Mouse (Mus musculus) adrenal gland, postnatal 36 days (tissue): ENCODE measurements around the gene Lrrc73. TPM values are rescaled to one million over a fixed set of nuclear protein-coding genes. Genes with fewer than 3 reads are reported as not detected.

Experiments used
- DNase-seq, 2 experiments: peaks; one replicate each; pipeline ENCODE4 v3.0.0; 2021; ENCODE audit warnings: mixed read lengths in 1 of 2
- total RNA-seq, 2 experiments: library from RNA; stranded (reverse); gene quantifications; 2 replicates each; pipeline ENCODE4 v1.2.3; 2021

The Lrrc73 gene
- total RNA-seq, 2 experiments from 2014 or later = 5.4 to 8.9 TPM

DNA sequence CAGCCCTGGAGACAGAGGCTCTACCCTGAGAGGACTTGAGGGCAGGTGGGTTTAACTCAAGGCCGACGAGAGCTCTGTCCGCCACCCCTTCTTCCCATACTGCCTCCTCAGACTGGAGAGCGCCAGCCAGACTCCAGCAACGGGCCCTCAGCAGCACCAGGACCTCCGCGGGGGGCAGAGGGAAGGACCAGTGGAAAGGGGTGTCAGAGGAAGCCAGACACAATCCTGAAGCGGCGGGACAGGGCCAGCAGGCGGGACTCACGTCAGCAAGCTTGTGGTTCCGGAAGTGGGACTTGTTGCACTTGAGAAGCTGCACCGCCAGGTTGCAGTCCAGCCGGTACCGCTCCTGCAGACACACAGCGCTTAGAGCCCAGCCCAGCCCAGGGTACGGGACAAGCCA lies 6.3 kb downstream of the Lrrc73 start:
- DNase-seq = no peak

DNA sequence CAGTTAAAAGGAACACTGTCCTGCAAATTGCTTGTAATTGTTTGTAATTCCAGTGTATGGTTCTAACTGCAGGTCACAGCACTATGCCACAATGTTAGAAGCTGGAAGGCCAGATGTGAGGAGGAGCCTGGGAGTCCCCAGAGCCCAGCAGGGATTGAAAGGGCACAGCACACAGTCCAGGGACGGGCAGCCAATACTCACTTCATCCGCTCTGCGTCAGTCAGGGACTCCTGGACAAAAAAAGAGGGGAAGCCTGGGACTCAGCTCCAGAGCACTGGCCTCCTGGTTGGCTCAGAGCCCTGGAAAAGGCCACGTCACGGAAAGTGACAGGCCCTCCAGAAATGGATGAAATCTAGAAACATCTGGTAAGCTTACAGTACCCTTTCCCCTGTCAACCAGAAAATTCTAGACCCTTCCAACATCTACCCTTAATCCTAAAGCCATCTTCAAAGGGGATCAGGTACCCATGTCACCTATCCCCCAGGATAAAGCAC lies 8.9 kb downstream of the Lrrc73 start:
- DNase-seq = no peak

DNA sequence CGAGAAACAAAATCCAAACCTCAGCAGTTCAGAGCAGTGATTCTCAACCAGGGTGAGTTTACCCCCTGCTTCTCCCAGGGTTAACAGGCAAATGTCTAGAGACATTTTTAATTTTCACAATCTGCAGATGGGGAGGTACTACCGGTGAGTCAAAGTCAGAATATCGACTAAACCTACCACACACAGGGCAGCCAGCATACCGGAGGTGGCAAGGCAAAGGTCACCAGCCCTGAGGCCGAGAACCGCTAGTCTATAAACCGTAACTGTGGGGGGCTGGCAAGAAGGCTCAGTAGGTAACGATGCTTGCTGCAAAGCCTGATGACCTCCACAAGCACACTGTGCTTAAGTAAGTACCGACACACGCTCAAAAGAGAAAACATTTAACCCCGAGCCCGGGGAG lies 12.2 kb downstream of the Lrrc73 start:
- DNase-seq = no peak

DNA sequence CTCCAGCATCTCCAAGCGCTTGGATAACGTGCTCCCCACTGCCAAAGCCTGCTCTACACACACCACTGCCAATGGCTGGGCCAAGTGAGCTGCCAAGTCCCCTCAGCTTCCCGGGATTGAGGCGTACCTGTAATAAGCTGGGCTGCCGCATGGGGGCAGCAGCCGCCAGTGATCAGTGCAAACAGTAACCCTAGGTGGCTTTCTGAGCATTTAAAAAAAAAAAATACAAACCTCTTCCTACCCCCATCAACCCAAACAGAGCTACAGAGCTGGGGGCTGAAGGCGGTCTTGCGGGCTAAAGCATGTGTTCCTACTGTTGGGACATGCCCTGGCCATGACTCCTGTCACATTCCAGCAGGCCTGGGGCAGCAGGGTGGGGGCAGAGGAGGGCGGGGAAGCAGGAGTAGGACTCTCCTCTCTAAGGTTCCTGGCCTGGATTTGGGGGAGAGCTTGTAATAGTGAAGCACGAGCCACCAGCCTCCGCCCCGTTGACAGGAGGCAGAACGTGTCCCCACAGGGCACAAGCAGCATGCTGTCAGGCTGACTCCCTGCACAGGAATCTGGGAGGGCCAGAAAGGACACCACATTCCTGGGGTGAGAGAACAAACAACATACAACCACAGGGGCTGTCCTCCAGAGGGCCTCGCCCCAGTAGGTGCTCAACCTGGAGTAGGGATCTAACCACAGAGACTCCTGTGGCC lies 12.7 kb downstream of the Lrrc73 start:
- DNase-seq = peak; percentile 79 to 88

DNA sequence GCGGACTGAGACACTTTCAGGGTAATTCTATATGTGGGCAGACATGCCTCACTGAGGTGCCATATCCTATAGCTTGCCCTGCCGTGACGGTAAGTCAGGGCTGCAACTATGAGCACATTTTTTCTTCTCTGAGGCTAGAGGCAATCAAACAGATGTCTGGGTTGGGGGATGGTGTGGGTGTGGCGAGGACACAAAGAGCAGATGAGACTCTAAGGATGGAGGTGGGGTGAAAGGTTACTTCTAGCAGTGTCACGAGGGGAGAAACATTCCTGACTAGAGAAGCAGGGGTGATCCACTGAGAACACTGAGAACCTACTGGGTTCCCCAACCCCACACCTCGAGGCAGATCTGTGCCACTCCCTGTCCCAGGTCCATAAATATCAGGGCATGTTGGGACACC lies 13.7 kb downstream of the Lrrc73 start:
- no peak for DNase-seq

DNA sequence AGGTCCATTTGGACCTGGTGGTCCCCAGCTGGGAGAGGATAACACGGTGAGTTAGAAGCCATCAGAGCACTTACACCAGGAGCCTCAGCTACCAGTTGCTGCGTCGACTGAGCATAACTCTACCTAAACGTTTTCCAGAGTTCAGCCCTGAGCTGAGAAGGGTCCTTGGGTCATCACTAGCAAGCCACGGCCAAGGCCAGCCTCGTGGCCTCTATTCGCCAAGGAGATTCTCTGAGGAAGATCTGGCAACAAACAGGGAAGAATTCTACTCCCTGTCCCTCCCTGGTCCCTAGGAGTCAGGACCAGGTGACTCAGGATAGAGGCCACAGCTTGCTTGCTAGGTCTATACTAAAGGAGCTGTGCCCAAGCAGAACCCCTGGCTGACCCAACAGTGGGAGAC lies 14.2 kb downstream of the Lrrc73 start:
- no peak for DNase-seq

DNA sequence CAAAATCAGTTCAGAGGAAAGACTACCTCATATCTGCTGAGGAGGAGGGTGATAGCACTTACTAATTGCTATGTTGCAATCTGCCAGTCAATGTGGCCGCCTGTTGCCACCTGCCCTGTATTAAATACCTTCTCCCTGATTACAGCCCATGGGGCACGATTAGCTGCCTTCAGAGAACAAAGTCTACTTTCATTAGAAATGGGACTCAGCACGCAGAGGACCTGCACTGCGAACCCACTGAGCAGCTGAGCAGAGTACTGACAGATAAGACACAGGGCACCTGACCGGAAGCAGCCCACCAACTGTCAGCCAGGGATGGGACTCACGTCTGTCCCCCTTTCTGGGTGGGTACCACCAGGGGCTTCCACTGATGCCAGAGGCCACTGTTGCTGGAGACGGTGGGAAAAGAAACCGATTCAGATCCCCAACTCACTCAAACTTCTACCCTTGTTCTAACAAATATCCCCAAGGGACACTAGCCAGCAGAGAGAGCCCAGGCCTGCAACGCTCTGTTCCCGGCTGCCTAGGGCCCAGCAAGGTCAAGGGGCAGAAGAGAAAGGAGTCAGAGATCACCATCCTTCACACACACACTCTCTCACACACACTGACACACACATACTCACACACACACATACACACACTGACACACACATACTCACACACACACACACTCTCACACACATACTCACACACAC lies 14.8 kb downstream of the Lrrc73 start:
- no peak for DNase-seq

DNA sequence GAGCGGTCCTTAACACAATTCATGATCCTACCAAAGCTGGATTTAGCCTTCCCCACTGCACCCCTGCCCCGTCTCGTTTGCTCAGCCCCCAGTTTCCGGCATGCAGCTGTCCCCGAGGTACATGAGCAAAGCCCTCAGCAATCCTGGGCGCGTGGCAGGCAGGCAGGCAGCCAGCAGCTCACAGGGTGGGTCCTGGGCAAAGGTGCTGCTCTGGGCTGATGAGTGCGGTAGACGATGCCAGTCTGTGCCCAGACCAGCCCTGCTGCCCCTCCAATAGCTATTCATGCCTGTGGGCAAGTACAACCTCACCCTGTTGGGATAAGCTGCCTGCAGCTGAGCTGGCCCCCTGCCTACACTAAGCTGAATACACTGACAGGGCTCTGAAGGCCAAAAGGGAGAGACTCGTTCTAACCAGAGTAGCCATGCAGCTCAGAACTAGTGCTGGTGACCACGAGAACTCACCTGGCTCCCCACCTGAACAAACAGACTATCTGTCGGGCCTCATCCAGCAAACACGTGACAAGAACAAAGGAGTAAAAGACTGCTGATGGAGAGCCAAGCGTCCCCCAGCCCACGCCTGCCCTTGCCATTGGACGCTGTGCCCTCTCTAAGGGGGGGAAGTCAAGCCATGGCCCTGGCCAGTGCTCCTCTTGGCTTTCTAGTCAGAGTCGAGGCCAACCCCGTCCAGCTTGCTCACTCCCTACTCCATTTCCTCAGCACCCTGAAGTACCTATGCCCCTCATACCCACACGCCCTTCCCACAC lies 16.6 kb downstream of the Lrrc73 start:
- no peak for DNase-seq

DNA sequence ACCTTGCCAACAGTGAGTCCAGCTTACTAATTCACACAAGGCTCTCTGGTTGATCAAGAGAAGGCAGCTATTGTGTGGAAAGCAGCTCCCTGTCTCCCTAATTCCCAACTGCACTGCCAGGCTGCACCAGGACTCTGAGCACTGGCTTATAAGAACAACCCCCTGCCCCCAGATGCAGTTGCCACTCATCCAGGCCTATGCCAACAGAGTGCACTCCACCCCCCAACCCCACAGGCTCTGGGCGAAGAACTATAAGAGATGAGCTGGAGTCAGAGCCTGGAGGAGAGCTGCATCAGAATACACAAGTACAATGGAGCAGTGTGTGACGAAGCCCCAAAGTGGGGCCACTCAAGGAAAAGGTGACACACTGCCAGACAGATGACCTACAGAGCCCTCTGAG lies 18.7 kb downstream of the Lrrc73 start:
- no peak for DNase-seq

DNA sequence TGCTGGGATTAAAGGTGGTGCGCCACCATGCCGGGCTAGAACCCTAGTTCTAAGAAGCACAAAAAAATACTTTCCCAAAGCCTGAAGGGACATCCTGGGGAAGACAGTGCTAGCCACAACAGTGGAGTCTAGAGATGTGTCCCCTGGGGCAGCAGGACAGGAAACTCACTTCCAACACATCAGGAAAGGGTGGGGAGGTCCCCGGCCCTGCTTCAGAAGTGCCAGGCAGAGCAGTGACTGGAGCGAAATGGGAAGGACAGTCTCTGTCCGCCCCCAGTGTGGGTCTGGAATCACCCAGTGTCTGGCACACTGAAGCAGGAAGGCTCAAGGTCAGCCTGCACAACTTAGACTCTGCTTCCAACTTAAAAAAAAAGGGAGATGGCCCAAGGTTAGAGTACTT lies 19.3 kb downstream of the Lrrc73 start:
- peak; percentile 67 to 78 for DNase-seq

DNA sequence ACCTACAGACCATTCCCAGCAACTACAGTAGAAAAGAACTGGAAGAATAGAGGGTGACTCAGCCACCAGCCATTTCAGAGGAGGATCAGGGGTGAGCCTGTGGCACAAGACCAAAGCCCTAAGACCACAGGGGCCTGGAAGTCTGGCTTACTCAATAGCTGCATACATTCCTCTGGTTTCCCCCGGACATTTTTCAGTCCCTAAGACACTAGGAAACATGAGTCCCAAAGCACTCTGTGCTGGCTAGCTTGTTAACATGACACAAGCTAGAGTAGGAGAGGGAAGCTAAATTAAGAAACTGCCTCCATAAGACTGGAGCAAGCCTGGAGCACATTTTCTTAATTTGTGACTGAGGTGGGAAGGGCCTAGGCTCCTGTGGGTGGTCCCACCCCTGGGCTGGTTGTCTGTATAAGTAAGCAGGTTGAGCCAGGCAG lies 20.5 kb downstream of the Lrrc73 start:
- peak; percentile 37 to 46 for DNase-seq

DNA sequence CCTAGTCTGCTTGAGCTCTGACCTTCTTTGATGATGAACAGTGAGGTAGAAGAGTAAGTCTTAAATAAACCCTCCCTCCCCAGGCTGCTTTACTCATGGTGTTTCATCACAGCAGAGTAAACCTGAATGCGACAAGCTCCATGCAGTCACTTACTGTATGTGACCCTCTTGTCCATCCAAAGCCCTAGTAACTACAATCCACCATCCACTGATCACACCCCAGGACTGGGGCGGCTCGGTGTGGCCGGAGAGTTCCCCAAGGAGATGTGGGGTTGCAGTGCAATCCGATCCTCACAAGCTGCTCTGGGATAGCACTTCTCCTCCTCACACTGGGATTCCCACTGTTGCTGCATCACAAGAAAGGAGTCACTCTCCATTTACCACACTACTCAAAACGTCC lies 21.1 kb downstream of the Lrrc73 start:
- no peak for DNase-seq

DNA sequence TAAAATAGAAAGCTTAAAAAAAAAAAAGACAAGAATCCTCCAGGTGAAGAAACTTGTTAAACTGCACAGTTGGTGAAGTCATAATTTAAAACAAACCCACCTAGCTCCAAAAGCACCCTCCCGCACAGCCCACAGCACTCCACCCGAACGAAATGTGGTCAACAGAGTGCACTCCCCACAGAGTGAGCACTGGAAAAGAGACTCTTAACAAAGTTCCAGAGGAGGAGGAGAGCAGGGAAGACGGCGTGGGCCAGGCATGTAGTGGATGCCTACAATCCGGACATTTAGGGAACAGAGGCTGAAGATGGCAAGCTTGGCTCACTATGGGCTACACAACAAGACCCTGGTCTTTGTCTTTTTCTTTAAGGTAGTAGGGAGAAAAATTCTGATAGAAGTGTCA lies 21.7 kb downstream of the Lrrc73 start:
- DNase-seq = no peak

DNA sequence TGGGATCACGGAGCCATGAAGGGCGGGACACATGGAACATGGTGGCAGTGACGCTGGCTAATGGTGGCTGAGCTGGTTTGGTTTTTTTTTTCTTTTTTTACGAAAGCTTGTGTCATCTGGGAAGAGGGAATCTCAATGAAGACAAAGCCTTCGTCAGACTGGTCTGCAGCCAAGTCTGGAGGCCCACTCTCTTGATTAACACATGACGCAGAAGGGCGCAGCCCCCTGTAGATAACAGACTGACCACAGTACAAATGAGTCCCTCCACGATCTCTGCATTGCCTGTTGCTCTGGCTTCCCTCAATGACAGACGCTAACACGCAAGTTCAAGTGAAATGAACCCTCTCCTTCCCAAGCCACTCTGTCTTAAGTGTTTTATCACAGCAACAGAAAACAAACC lies 22.2 kb downstream of the Lrrc73 start:
- DNase-seq = no peak

DNA sequence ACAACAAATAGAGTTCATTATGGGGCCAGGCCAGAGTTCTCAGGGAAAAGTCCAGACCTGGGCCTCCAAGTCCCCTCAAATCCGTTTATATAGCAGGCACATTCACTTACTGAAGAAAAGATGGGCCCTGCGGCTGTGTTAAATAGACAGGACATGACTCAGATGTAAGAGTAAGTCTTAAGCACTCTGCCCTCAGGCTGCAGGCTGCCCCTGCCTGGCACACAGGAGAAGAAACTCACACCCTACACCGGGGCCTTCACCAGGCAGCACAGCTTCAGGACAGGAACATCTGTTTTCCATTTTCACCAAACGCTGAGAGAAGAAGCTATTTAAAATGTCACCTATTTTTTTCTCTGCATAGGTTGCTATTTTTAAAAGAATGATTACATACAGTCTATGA lies 24.3 kb downstream of the Lrrc73 start:
- peak; percentile 34 to 43 for DNase-seq

DNA sequence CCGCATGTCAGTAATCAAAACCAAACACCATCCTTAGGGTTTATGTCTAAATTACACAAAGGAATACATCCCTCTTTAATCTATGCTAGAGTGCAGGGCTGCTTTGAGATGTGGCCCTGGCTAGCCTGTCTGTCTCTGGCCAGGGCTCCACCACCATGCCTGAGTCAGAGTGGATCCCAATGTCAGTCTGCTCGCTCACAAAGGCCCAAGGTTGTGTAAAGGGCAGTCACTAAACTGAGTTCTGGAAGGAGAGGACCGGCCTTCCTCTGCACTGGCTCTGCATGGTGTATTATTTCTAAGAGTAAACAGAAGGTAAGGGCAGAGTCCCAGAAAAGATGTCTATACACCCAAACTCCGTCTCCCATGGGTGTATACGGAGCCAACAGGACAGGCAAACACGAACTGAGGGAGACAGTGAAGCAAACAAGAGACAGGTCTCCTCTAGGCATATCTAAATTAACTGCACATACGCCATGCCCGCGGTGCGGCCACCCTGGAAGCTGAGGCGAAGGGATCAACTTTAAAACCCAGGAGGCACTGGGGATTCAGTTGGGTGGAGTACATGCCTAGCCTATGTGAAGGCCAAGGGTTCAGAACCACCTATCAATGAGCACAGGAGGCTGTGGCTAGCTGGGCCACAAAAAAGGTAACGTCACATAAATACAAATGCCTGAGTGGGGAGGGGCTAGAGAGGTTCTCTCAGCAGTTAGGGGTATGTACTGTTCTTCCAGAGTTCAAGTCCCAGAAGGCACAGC lies 24.9 kb downstream of the Lrrc73 start:
- peak; percentile 69 to 80 for DNase-seq

DNA sequence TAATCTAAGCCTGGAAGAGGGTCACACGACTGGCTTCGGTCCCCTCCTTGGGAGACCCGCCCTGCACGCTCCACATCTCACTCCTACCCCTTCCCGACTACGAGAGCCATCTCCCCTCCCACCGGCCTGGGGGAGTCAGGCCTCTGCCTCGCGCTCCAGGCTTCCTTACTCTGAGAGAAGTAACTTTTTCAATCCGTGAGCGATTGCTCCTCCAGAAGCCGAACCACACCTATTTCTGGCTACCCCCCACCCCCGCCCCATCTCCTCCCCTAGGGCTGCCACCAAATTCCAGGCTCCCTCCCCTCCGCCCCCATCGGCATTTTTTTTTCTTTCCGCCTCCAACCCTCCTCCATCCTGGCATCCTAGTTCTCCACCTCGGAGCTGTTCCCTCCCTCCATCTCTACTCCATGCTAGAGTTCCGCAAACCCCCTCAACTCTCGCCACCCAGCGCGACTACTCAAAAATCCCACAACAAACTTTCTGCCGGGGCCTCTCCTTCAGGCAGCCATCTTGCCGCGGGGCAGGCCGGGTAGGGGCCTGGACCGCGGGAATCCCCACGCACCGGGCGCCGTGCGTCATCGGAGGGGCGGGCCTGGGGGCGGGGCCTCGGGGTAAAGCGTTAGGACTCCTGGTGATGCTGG lies 29.3 kb downstream of the Lrrc73 start, which contains the start of gene Tjap1:
Gene Tjap1 (minus strand): TSS at position 544 of the 641 bp plus-strand sequence.
- DNase-seq = peak; percentile 93 to 96

DNA sequence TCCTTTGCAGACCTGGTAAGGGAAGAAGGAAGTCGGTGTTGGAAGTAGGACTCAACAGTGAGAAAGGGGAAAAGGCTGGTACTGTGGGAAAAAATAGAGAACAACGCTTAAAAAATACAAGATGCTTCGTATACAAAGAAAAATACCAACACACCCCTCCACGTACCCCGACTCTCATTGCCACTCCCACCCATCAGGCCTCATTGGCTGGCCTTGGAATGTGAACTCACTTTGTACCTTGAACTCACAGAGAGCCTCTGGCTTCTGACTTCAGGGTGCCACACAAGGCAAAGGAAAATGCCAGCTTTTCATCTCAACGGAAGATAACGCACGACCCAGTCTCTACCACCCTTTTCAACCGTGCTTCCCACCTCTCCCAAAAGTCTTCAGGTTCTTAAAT lies 29.8 kb downstream of the Lrrc73 start:
- DNase-seq = no peak

DNA sequence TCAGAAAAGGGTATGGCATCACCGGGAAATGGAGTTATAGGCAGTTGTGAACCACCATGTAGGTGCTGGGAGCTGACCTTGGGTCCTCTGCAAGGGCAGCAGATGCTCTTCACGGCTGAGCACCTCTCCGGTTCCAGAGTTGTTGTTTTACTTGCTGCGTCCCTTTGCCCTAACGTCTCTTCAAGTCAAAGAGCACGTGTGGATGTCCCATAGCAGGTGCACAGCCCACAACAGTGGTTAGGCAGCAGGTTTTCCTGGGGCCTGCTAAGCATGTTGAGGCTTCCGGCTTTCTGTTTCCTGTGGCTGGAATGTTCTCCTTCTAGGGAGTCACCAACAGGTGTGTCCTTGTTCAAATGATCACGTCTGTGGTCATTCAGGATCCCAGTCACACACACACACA lies 30.6 kb downstream of the Lrrc73 start:
- DNase-seq = no peak

DNA sequence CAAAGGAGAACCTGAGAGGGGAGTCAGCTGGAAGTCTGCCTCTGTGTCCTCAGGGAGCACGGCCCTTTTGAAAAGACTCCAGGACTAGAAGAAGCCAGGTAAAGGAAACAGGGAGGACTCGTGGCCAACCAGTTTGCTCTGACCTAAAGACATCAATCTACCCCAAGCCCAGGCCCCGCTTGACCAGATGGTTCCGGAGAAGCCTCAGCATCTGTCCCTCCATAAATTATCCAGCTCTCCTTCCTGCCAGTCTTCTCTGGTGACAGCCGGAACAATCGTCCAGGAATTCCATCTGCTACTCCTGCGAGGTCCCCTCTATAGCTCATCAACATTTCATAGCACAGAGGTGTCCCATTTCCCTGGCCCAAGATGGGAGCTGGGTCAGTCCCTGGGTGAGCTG lies 31.3 kb downstream of the Lrrc73 start:
- no peak for DNase-seq

DNA sequence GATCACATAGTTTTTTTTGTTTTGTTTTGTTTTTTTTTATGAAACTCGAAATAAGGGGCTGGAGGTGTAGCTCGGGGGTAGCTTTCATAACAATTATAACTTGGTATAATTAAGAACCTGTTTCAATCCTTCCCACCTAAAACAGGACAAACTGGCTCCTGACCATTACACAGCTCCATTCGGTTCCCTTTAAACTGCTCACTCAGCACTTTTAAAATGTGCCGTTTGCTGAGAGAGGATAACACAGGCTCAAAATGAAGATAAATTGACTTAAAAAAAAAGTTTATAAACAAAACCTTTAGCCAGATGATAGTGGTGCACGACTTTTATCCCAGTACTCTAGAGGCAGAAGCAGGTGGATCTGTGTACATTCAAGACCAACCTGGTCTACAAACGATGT lies 32.1 kb downstream of the Lrrc73 start:
- no peak for DNase-seq

DNA sequence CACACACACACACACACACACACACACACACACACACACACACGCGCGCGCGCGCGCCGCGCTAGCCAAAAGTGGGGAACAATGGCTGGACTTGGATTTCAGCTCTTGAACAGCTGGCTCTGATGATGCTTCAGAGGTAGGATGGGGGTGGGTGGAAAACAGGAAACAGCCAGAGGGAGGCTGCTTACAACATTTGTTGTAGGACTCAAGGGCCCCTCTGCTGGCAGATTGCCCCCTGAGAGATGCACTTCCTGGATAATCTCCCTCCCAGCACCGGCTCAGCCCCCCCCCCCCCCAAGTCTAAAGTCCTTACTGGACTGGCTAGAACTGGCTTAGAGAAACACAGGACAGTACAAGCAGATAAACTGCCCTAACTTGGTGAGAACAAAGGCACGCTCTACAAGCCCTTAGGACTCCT lies 34.4 kb downstream of the Lrrc73 start:
- DNase-seq = peak; percentile 49 to 64
